Mouse (Mus musculus) kidney, adult 9 months (tissue): Measurements from ENCODE around the gene Lamtor2.
A peak's percentile ranks its signal among the peaks of the same experiment; 100 is the strongest.

Experiments used
- DNase-seq: peaks from one replicate; pipeline ENCODE4 v3.0.0; 2022

The Lamtor2 gene

DNA sequence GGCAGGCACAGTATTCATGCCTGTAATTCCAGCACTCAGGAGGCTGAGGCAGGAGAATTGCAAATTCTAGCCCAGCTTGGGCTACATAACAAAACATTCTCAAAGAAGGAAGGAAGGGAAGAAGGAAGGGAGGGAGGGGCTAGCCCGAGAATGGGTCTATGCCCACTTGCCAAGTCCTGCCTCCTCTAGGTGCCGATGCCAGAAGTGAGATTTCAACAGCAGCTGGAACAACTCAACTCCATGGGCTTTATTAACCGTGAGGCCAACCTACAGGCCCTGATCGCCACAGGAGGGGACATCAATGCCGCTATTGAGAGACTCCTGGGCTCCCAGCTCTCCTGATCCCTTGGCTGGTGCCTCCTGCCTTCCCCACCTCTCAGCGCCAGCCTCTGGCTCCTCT, 15.0 kb upstream of the Lamtor2 start:
- no peak for DNase-seq

- peak; percentile 53 for DNase-seq
Measured at GRCm38 (mm10) chr3:88566536-88567061, 13.7 kb upstream of the Lamtor2 start.

GRCm38 (mm10) chr3:88566116-88566515, 13.2 kb upstream of the Lamtor2 start:
- no peak for DNase-seq

- no peak for DNase-seq
Measured at GRCm38 (mm10) chr3:88563966-88564365, 11.1 kb upstream of the Lamtor2 start.

- no peak for DNase-seq
Measured at GRCm38 (mm10) chr3:88563442-88563841, 10.6 kb upstream of the Lamtor2 start.

DNA sequence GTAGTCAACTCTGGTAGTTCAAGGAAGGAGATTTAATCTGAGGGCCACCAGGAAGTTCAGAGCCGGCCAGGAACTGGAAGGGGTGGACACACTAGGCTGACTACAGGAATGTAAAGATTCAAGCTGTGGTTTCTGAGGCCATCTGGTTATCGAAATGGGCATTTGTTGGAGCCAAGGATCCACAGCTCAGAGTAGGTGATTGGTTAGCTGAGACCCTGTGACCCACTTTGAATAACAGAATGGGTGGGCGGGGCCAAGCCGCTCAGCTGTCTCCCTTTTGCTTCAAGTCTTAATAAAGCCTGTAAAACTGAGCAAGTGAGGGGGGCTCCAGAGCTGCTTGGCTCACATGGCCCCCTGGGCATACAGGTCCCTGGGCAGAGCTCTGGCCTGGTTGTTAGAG, 9.1 kb upstream of the Lamtor2 start:
- DNase-seq: peak; percentile 55

DNA sequence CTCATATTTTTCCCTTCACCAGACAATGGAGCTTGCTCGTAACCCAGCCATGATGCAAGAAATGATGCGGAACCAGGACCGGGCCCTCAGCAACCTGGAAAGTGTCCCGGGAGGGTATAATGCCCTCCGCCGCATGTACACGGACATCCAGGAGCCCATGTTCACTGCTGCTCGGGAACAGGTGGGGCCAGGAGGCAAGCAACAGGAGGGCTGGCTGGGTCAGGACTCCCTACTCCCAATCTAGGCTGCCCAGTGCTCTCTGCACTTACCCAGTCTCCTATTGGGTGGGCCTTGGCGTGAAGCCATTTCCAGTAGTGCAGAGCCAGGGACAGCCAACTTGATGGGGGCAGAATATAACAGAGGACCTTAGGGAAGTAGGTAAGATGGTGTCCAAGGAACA, 6.7 kb upstream of the Lamtor2 start:
- DNase-seq: no peak

DNA sequence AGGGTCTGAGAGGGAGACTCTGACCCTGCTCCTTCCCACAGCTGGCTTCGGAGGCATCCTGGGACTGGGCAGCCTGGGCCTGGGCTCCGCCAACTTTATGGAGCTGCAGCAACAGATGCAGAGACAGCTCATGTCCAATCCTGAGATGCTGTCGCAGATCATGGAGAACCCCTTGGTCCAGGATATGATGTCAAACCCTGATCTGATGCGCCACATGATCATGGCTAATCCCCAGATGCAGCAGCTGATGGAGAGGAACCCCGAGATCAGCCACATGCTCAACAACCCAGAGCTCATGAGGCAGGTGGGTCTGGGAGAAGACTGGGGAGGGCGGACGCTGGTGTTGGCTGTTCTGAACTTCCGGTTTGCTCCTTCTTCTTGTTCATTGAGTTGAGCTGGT, 3.7 kb upstream of the Lamtor2 start:
- no peak for DNase-seq

- DNase-seq: no peak
Measured at GRCm38 (mm10) chr3:88555731-88556130, 2.9 kb upstream of the Lamtor2 start.

- DNase-seq: no peak
Measured at GRCm38 (mm10) chr3:88555069-88555605, 2.3 kb upstream of the Lamtor2 start.

DNA sequence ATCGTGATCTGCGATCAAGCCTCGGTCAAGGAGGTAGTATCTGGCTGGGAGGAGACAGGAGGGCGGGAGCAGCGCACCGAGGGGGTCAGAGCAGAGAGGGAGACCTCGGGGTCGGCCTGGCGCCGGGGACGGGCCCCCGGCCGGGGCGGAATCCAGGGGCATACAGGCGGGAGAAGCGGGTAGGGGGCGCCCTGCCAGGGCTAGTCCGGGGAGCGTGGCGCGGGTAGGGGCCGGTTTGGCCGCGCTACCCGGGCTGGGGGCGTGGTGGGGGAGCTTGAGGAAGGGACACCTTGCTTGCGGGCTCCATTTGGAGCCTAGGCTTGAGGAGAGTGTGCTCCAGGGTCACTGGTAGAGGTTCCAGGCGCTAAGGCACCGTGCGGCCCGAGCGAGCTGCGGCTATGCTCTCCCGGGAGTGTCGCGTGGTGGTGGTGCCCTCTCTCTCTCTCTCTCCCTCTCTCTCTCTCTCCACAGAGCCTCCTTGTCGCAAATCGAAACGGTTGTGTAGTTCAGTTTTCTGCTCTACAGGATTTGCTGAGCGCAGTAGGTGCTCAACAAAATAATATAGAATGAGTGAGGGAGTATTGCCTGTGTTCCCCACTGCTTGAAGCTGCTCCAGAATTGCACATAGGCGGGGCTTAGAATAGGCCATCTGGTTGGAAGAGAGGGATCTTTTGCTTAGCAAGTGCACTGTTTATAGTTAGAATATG, 1.2 kb upstream of the Lamtor2 start:
- peak; percentile 53 for DNase-seq

GRCm38 (mm10) chr3:88553525-88553879, 628 bp upstream of the Lamtor2 start, which contains the start of gene Ubqln4:
Gene Ubqln4 (plus strand): TSS chr3:88553758.
- peak; percentile 93 for DNase-seq

DNA sequence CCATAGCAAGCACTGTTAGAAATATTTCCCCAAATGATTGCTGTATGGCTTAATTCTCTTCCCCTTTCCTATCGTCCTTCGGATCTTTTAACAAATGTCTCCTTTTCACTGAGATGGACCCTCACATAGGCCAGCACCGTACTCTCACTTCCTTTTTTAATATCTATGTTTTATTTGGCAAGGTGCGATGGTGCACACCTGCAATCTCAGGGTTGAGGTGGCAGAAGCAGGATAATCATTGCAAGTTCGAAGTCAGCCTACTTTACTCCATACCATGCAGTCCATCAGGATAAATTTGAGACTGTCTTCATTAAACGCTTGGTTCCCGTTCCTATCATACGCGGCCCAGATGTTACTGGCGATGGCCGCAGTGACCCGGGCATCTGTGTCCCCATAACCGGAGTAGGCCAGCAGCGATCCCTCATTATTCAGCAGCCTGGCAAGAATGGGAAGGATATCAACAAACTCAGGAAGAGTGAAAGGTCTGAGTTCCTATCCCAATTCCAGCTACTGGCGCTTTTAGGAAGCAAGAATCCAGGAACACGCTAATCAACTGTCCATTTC, 710 bp downstream of the Lamtor2 start:
- DNase-seq: no peak

DNA sequence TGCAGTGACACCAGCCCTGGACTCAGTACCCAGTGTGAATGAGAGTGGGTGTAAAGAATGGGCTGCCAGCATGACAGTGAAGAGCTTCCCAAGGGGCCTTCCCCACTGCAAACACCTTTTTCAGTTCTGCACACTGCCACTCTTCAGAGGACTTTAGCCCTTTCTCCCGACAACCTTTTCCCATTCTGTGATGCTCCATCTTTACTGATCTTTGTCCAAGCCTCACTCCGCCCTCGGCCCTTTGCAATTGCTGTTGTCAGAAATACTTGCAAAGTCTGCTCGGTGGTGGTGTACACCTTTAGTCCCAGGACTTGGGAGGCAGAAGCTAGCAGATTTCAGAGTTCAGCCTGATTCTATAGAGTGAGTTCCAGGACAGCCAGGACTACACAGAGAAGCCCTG, 1.3 kb downstream of the Lamtor2 start:
- DNase-seq: peak; percentile 59

GRCm38 (mm10) chr3:88548180-88548917, 4.5 kb downstream of the Lamtor2 start, which contains the start of gene Rab25:
Gene Rab25 (minus strand): TSS chr3:88548300.
- DNase-seq: peak; percentile 72

- no peak for DNase-seq
Measured at GRCm38 (mm10) chr3:88546674-88547418, 6.0 kb downstream of the Lamtor2 start.

DNA sequence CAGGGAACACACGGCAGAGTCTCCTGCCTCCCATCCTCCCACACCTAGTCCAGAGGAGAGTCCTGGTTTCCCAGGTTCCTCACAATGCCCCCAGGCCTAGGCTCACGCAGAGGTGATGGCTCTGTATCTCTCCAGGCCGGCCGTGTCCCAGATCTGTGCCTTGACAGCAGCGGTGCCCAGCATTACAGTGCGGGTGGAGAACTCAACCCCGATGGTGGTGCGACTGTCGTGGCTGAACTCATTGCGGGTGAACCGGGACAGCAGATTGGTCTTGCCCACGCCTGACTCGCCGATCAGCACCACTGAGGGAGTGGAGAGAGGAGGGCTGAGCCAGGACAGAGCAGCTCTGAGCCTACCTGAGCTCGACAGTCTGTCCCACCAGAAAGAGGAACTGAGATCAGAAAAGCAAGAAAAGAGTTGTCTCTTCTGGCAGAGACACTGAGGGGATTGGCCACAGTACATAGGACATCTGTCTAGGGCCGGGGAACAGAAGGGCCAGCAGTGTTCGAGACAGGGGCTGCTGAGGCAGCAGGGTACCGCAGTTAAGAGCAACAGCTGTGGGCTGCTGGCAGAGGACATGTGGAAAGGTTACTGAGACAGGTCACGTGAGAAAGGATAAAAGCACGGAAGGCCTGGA, 7.8 kb downstream of the Lamtor2 start:
- no peak for DNase-seq

DNA sequence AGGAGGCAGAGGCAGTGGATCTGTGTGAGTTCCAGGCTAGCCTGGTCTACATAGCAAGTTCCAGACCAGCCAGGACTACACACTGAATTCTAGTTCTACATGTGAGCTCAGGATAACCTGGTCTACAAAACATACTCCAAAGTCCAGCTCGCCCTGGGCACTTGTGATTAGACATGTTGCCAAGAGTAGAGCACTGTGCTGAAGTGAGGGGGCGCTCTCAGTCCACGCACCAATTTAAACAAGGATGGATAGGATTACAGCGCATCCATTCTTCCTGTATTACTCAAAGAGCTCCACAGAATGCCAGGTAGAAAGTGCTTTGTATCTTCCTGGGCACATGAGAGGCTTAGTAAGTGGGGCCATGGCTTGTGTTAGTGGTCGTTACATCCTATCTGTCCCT, 8.4 kb downstream of the Lamtor2 start:
- peak; percentile 53 for DNase-seq

GRCm38 (mm10) chr3:88543651-88544410, 9.0 kb downstream of the Lamtor2 start:
- DNase-seq: no peak

DNA sequence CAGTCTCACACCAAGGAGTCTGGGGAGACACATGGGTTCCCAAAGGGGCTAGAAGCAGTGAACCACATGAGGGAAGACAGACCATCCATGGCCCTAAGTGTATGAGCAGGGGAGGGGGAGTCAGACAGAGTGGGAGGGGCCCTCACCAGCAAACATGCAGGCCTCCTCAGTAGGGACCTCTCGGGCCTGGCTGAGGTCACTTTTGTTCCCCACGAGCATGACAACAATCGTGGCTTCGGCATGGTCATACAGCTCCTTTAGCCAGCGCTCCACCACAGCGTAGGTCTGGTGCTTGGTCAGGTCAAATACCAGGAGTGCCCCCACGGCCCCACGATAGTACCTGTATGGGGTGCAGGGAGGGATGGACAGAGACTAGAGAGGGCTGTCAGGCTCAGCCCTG, 9.7 kb downstream of the Lamtor2 start:
- no peak for DNase-seq

- DNase-seq: no peak
Measured at GRCm38 (mm10) chr3:88542486-88542885, 10.4 kb downstream of the Lamtor2 start.
